Mouse (Mus musculus): ENCODE data around the gene Magi1. TPM values are rescaled to one million over a fixed set of nuclear protein-coding genes. Genes with fewer than 3 reads are reported as not detected.

Magi1 gene
- total and polyA plus RNA-seq, 3 experiments: not detected

DNA sequence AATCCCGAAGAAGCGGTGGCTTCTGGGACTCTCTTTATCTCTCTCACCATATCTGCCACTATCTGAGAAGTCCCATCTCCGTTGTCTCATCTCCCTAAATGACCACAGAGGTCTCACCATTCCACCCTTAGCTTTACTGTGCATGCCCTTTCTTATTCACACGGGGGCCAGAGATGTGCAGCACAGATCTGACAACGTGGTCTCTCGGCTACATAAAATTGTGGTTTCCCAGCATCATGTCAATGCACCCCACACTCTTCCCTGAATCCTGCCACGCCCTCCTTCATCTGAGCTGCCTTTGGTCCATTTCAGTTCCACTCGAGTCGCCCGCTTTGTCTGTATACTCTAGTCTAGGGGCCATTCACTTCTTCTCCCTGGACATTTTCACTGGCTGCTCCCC is 557.6 kb downstream of the Magi1 start:
- Histone ChIP-seq H3K79me2 (ENCODE audit: control insufficient read depth, insufficient read depth, low read length, poor library complexity) (no peaks in the 10 kb centered on the region), H3K9ac (ENCODE audit: control insufficient read depth, low read depth, low read length, poor library complexity, severe bottlenecking) (no peak overlapping the region), H3K4me3 (ENCODE audit: control insufficient read depth in 1 of 2, insufficient read depth in 1 of 2, low read depth in 2 of 2, low read length in 2 of 2) (no peak overlapping the region), H3K9me3 (replicated peaks; ENCODE audit: insufficient read depth, low read length) (no peaks in the 10 kb centered on the region), H3K27me3 (ENCODE audit: control insufficient read depth in 1 of 2, insufficient read depth in 2 of 2, low read length in 2 of 2) (no peaks in the 10 kb centered on the region), H3K4me1 (ENCODE audit: control insufficient read depth in 1 of 2, insufficient read depth in 2 of 2, low read length in 2 of 2) (no peaks in the 10 kb centered on the region), H3K27ac (ENCODE audit: control insufficient read depth, low read depth, low read length) (no peak overlapping the region), H3K36me3 (ENCODE audit: control insufficient read depth in 1 of 2, insufficient read depth in 2 of 2, low read length in 2 of 2) (no peaks in the 10 kb centered on the region)
- DNase-seq (ENCODE audit: low read depth, low spot score): no peak
- TF ChIP-seq TCF12 (IDR thresholded peaks at IDR 0.05; ENCODE audit: low read depth, low read length) (no peak), ZNF384 (IDR thresholded peaks at IDR 0.05; ENCODE audit: low read depth, low read length) (no peak), USF1 (IDR thresholded peaks at IDR 0.05; ENCODE audit: low read depth, low read length) (no peak), SIN3A (IDR thresholded peaks at IDR 0.05; ENCODE audit: low read length) (no peak), MEF2A (IDR thresholded peaks at IDR 0.05; ENCODE audit: extremely low read depth, insufficient replicate concordance, low read depth, low read length, poor library complexity, severe bottlenecking) (no peak), EP300 (IDR thresholded peaks at IDR 0.05; ENCODE audit: low read depth in 1 of 2, low read length in 2 of 2) (no peak), USF2 (IDR thresholded peaks at IDR 0.05; ENCODE audit: borderline replicate concordance in 1 of 2, insufficient read depth in 1 of 2, low read depth in 1 of 2, low read length in 2 of 2) (no peak), NELFE (IDR thresholded peaks at IDR 0.05; ENCODE audit: low read depth, low read length) (no peak), CHD2 (IDR thresholded peaks at IDR 0.05; ENCODE audit: low read length) (no peak), SMC3 (IDR thresholded peaks at IDR 0.05; ENCODE audit: low read depth, low read length) (no peak), UBTF (IDR thresholded peaks at IDR 0.05; ENCODE audit: borderline replicate concordance, insufficient read depth, low read depth, low read length) (no peak), MAFK (IDR thresholded peaks at IDR 0.05; ENCODE audit: borderline replicate concordance, low read depth, low read length) (no peak), KAT2A (conservative IDR thresholded peaks at IDR 0.05; ENCODE audit: low read depth, low read length) (no peak), RCOR1 (IDR thresholded peaks at IDR 0.05; ENCODE audit: low read depth, low read length) (no peak), TBP (IDR thresholded peaks at IDR 0.05; ENCODE audit: low read depth, low read length) (no peak)

- no peaks in the 10 kb centered on the region for H3K79me2 ChIP-seq (ENCODE audit: control insufficient read depth, insufficient read depth, low read length, poor library complexity)
- no peak overlapping the region for H3K9ac ChIP-seq (ENCODE audit: control insufficient read depth, low read depth, low read length, poor library complexity, severe bottlenecking)
- no peaks in the 10 kb centered on the region for H3K4me1 ChIP-seq (ENCODE audit: control insufficient read depth in 1 of 2, insufficient read depth in 2 of 2, low read length in 2 of 2)
- no peak overlapping the region for H3K4me3 ChIP-seq (ENCODE audit: control insufficient read depth in 1 of 2, insufficient read depth in 1 of 2, low read depth in 2 of 2, low read length in 2 of 2)
- no peak for DNase-seq (ENCODE audit: low read depth, low spot score)
- TF ChIP-seq POLR2AphosphoS2 (IDR thresholded peaks at IDR 0.05; ENCODE audit: low read length): no peak
- no peak for TF ChIP-seq MXI1 (IDR thresholded peaks at IDR 0.05; ENCODE audit: low read depth, low read length)
- no peak for TF ChIP-seq BHLHE40 (IDR thresholded peaks at IDR 0.05; ENCODE audit: borderline replicate concordance, low read depth, low read length)
- TF ChIP-seq MYC (IDR thresholded peaks at IDR 0.05; ENCODE audit: low read depth, low read length): no peak
- TF ChIP-seq USF1 (IDR thresholded peaks at IDR 0.05; ENCODE audit: low read depth, low read length): no peak
- TF ChIP-seq UBTF (IDR thresholded peaks at IDR 0.05; ENCODE audit: borderline replicate concordance, insufficient read depth, low read depth, low read length): no peak
- no peak for TF ChIP-seq TCF12 (IDR thresholded peaks at IDR 0.05; ENCODE audit: low read depth, low read length)
- TF ChIP-seq KAT2A (conservative IDR thresholded peaks at IDR 0.05; ENCODE audit: low read depth, low read length): no peak
- no peak for TF ChIP-seq GATA1 (IDR thresholded peaks at IDR 0.05; ENCODE audit: low read depth, low read length)
- no peak for TF ChIP-seq EP300 (IDR thresholded peaks at IDR 0.05; ENCODE audit: low read depth in 1 of 2, low read length in 2 of 2)
- TF ChIP-seq CHD2 (IDR thresholded peaks at IDR 0.05; ENCODE audit: low read length): no peak
- TF ChIP-seq RCOR1 (IDR thresholded peaks at IDR 0.05; ENCODE audit: low read depth, low read length): no peak
- no peak for TF ChIP-seq ZC3H11A (IDR thresholded peaks at IDR 0.05; ENCODE audit: low read depth, low read length)
- H3K36me3 ChIP-seq (ENCODE audit: control insufficient read depth in 1 of 2, insufficient read depth in 2 of 2, low read length in 2 of 2): no peaks in the 10 kb centered on the region
- no peak overlapping the region for H3K27ac ChIP-seq (ENCODE audit: control insufficient read depth, low read depth, low read length)
- H3K27me3 ChIP-seq (ENCODE audit: control insufficient read depth in 1 of 2, insufficient read depth in 2 of 2, low read length in 2 of 2): no peaks in the 10 kb centered on the region
- H3K9me3 ChIP-seq (replicated peaks; ENCODE audit: insufficient read depth, low read length): no peaks in the 10 kb centered on the region
Observed at GRCm38 (mm10) chr6:93724749-93725148, 559.0 kb downstream of the Magi1 start.

Data from MEL (cell line).